Mouse (Mus musculus) large intestine, adult 2 months (tissue): ENCODE measurements around the gene Dynlt1a. TPM values are rescaled to one million over a fixed set of nuclear protein-coding genes. Genes with fewer than 3 reads are reported as not detected.
A peak's percentile ranks its signal among the peaks of the same experiment; 100 is the strongest.
"Not testable (repeated sequence)": the region's sequence is repeated elsewhere in the genome, so short reads cannot be mapped to it uniquely, and the experiment has no call there.

ENCODE experiments used
- DNase-seq: peaks from one replicate; pipeline ENCODE4 v3.0.0-alpha.2; 2012; ENCODE audit warnings: low read depth, low spot score
- WGBS: fragments of 180-500 bp; shearing (Covaris S2); methylation state at CpG from one replicate; pipeline ENCODE4 v1.1.7; 2018; 5-methylcytosine and 5-hydroxymethylcytosine counted together
- polyA plus RNA-seq: library from polyadenylated mRNA; depleted of rRNA; stranded (reverse); fragments of >200 nt; gene quantifications from 2 replicates; pipeline ENCODE4 v1.2.3, GENCODE M21; 2012; rRNA removed

Gene Dynlt1a
- polyA plus RNA-seq, 1 experiment, result 14.0 TPM

GRCm38 (mm10) chr17:6297060-6297795, 20.1 kb downstream of the Dynlt1a start:
- 93% methylated on average over 9 of the region's 15 CpGs for WGBS

GRCm38 (mm10) chr17:6293882-6294281, 23.4 kb downstream of the Dynlt1a start:
- 75% methylated on average over 1 of the region's 5 CpGs for WGBS
- not testable (repeated sequence) for DNase-seq

More at GRCm38 (mm10) chr17:6297060-6297795, 20.1 kb downstream of the Dynlt1a start:
- not testable (repeated sequence) for DNase-seq

- not testable (repeated sequence) for DNase-seq
- 85% methylated on average over 12 of the region's 12 CpGs for WGBS
These were observed 28.3 kb downstream of the Dynlt1a start for GRCm38 (mm10) chr17:6289045-6289444.

- 86% methylated on average over 5 of the region's 5 CpGs for WGBS
- DNase-seq, result not testable (repeated sequence)
These were observed 31.1 kb downstream of the Dynlt1a start for GRCm38 (mm10) chr17:6286169-6286568.

GRCm38 (mm10) chr17:6283137-6283536, 34.2 kb downstream of the Dynlt1a start:
- not testable (repeated sequence) for DNase-seq
- 86% methylated on average over 8 of the region's 10 CpGs for WGBS

GRCm38 (mm10) chr17:6280513-6280912, 36.8 kb downstream of the Dynlt1a start:
- not testable (repeated sequence) for DNase-seq
- WGBS, result 95% methylated on average over 19 of the region's 19 CpGs

GRCm38 (mm10) chr17:6279772-6280171, 37.5 kb downstream of the Dynlt1a start:
- not testable (repeated sequence) for DNase-seq
- 90% methylated on average over 10 of the region's 10 CpGs for WGBS

GRCm38 (mm10) chr17:6279205-6279604, 38.1 kb downstream of the Dynlt1a start:
- 36% methylated on average over 8 of the region's 8 CpGs for WGBS
- peak; percentile 8 for DNase-seq

GRCm38 (mm10) chr17:6274693-6275092, 42.6 kb downstream of the Dynlt1a start:
- not testable (repeated sequence) for DNase-seq
- WGBS, result 93% methylated on average over 6 of the region's 6 CpGs

- 73% methylated on average over 6 of the region's 6 CpGs for WGBS
- DNase-seq, result not testable (repeated sequence)
These were observed 45.3 kb downstream of the Dynlt1a start for GRCm38 (mm10) chr17:6271970-6272369.

- DNase-seq, result peak; percentile 18
These were observed 46.5 kb downstream of the Dynlt1a start for GRCm38 (mm10) chr17:6270840-6271239.

GRCm38 (mm10) chr17:6269876-6270831, 47.1 kb downstream of the Dynlt1a start:
- under 1% methylated on average over 71 of the region's 84 CpGs for WGBS
- not testable (repeated sequence) for DNase-seq

More at GRCm38 (mm10) chr17:6270840-6271239, 46.5 kb downstream of the Dynlt1a start:
- WGBS, result under 1% methylated on average over 25 of the region's 25 CpGs

- DNase-seq, result not testable (repeated sequence)
- WGBS, result 5% methylated on average over 19 of the region's 20 CpGs
These were observed 60.2 kb downstream of the Dynlt1a start for GRCm38 (mm10) chr17:6257070-6257456.

GRCm38 (mm10) chr17:6256400-6257069, 60.8 kb downstream of the Dynlt1a start, which contains the start of gene Tmem181a:
Gene Tmem181a (plus strand): TSS chr17:6256860.
- not testable (repeated sequence) for DNase-seq
- WGBS, result 1% methylated on average over 23 of the region's 51 CpGs

Other genes starting within 250 kb of the Dynlt1a start
- 1.3 and 2.2 TPM in 2 replicates for gene Serac1, start 237.8 kb downstream of the Dynlt1a start, polyA plus RNA-seq
- 13.9 and 14.2 TPM in 2 replicates for gene Gtf2h5, start 237.7 kb downstream of the Dynlt1a start, polyA plus RNA-seq
- gene Tulp4, start 211.1 kb downstream of the Dynlt1a start, polyA plus RNA-seq, result 18.9 and 34.3 TPM in 2 replicates
- 22.6 and 30.0 TPM in 2 replicates for gene Tmem181a, start 60.6 kb downstream of the Dynlt1a start, polyA plus RNA-seq
- gene Dynlt1b, start 112.6 kb upstream of the Dynlt1a start, polyA plus RNA-seq, result 354 and 485 TPM in 2 replicates